Mouse (Mus musculus): ENCODE measurements around the gene Alpi.

The Alpi gene

DNA sequence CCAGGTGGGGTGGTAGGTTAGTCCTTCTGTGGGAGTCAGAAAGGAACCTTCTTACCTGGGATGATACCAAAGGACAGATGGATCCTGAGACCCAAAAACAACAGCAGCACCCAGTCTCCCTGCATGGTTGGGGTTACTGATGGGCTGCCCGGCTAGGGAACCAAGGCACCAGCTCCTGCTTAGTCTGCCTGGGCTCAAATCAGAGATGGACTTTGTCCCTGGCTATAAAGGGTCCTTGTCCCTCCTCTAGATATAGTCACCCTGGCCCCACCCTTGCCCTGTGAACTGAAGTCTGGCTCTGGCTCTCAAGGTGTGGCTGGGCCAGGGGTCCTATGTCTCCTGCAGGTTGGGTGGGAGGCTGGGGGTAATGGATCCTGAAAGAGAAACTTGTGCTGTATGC, at the start of gene Alpi:
Gene Alpi, minus strand, starts transcription at position 196 of the 400 bp plus-strand sequence.
- no peak for DNase-seq

DNA sequence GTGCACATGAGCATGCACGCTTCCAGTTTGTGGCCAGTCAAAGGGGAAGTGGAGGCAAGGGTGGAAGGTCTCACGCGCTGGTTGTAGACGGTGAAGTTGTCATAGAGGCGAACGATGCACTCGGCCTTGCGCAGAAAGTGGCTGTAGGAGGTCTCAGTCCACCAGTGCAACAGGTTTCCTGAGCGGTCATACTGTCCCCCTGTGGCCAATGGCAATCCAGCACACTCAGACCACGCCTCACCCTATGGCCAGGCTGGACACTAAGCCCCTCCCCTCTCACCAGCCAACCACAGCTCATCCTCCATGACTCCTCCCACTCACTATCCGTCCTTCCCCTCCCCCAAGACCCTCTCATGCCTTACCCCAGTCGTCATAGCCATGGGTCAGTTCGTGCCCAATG, 48.0 kb upstream of the Alpi start:
- no peak for DNase-seq

DNA sequence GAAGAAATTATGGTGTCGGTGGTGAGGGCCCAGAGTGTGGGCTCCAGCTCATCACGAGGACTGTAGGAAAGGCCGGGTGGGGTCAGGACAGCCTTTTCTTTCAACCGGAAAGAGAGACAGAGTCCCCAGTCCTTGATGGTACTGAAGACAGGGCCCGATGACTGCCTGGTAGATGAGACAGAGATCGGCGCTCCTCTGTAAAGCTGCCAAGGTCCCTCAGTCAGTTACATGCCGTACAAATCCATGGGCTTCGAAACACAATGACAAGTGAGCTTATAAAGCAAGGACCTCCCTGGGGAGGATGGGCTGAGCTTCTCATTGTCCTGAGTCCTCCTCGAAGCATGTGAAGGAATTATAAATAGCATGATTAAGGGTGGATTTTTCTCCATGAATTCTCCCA, 41.7 kb upstream of the Alpi start:
- DNase-seq, result no peak

DNA sequence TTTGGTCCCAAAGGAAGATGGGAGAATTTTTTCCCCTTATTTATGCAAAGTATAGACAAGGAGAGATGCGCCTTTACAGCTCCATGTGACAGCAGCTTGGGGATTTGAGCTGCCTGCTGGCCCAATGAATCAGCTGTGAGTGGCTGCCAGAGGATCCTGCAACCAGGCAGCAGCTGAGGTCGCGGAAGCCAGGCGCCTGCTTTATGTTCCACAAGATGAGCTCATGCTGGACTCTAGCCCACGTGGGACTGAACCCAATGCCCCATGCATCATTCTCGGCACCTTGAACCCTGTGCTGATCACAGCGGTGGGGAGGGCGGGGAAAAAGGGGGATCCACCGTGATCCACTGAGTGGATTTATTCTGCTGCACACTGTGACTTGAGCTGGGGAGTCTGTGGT, 41.0 kb upstream of the Alpi start:
- peak; percentile 47 for DNase-seq

DNA sequence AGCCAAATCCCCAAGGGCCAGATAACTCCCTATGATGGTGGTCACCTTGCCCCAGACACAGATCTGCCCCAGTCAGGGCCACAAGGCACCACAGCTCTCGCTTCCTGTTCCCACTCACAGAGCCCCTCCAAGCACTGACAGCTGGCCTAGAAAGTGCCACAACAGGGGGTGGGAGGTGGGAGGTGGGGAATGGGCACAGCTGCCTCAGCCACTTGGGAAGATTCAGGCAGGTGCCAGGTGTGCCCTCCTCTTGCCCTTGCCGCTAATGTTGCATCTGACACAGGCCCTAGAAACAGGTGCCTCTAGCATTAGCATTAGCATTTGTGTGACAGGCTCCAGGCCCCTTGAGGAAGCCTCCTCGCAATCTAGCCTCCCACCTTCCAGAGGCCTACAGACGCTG, 40.1 kb upstream of the Alpi start:
- no peak for DNase-seq

DNA sequence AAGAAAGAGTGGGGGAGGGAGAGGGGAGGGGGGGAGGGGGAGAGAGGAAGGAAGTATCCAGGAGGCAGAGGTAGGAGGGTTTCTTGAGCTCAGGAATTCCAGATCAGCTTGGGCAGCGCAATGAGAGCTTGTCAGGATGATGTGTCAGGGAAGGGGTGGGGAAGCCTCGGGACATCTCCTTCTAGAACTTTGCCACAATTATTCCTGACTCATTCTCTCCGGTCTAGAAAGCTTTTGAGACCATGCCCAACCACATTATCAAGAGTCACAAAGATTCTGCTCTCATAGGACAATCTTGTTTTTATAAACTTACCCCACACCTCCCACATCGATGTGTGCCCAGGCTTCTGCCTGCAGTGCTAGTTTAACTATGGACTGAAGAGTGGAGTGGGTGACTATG, 30.4 kb upstream of the Alpi start:
- no peak for DNase-seq

DNA sequence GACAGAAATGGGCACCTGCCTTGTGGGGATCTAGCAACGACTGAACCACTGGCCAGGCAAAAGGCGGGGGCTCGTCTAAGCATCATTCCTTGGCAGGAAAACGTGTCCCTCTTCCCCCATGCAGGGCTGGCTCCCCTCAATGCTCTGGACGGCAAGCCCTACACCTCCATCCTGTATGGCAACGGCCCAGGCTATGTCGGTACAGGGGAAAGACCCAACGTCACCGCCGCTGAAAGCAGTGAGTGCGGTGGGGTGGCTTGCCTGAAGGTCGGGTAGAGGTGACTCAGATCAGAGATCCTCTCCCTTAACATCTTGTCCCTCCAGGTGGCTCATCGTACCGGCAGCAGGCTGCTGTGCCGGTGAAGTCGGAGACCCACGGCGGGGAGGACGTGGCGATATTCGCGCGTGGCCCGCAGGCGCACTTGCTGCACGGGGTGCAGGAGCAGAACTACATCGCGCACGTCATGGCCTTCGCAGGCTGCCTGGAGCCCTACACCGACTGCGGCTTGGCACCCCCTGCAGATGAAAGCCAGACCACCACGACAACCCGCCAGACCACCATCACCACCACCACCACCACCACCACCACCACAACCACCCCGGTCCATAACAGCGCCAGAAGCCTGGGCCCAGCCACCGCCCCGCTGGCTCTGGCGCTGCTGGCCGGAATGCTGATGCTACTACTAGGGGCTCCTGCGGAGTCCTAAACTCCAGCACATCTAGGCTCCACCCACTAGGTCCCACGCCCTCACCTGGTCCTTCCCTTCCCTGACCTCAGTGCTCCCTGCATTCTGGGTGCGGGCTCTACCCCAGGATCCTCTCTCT, 26.0 kb upstream of the Alpi start:
- DNase-seq, result peak; percentile 11

DNA sequence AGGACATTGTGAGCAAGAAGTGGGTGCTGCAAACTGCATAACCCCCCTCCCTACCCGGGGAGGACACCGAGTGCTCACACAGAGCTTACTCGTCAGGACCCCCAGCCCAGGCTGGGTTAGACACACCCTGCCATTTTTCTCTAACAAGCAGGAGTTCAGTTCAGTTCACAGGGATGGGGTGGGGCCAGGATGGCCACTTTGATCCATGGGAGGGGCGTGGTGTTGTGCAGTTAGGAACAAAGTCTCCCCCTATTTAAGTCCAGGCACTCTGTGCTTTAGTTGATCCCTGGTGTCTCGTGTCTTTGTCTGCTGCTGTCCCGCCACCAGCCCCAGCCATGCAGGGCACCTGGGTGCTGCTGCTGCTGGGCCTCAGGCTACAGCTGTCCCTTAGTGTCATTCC, 23.3 kb upstream of the Alpi start, which contains the start of gene Akp3:
Gene Akp3, plus strand, starts transcription at position 301 of the 400 bp plus-strand sequence.
- no peak for DNase-seq

DNA sequence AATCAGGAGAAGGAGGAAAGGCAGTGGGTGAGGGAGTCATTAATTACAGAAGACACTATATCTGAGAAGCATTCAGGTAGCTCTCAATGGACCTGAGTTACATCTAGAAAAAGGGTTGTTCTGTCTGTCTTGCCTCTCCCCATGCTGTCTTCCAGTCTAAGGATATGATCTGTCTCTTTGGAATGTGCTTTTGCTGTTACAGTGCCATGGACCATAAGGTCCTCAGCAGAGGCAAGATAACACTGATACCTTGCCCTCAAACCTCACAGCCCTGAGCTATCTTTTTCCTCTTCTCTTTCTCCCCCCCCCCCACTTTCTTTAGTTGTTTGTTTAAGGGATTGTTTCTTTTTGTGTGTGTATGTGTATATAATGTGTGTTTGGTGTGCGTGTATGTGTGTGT, 13.4 kb upstream of the Alpi start:
- no peak for DNase-seq

DNA sequence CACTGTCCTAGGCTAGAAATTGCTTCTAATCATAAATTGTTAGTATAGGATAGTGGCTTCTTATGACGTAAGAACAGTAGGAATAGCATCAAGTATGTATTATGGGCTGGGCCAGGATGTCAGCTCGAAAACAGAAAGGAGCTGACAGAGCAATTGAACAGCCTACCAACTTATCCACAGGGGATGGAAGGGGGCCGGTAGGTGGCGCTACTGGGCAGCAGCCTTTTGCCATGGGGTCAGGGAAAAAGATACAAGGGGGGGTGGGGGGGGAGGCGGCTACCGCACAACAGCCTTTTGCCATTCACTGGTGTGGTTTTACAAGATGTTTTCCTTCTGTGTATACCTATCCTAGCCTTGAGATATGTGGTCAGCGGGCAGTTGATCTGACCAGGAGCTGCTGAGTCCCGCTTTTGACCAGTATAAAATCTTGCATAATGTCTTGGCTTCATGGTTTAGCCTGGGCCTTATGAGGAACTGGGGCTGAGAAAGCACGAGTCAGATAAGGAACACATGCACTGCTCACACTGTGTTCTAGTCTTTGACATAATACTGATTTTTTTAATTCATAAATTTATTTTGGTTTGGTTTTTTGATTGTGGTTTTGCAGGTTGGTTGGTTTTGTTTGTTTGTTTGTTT, 10.4 kb upstream of the Alpi start:
- DNase-seq, result peak; percentile 41

DNA sequence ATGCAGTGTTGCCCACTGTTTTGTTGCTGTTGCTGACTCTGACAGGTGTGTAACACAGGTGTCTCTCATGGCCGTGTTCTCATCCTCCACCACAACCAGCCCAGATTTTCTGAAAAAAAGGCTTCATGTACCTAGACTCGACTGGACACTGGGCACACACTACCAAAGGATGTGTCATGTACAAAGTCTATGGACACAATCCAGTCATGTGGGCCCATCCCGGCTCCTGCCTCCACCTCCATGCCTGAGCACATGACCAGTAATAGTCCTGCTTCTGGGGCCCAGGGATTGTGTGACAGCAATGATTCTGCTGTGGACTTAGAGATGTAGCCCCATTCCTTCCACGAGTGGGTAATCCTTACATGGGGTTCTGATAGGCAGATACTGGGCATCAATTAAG, 7.2 kb upstream of the Alpi start:
- no peak for DNase-seq

DNA sequence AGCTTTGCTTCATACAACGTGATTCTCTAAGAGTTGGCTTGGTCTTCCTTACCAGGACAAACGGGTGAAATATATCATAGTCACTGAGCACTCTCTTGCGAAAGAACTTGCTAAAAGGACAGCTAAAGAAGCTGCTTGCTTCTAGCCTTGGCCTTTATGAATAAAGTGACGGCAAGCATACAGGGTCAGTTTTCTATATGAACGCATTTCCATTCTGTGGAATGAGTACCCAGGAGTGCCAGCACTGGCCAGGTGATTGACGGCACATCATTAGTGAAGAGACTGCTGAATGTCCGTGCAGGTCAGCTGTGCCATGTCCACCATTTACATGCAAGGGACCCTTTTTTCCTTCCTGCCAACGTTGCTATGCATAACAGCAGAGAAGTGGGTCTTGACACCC, 5.1 kb upstream of the Alpi start:
- no peak for DNase-seq

DNA sequence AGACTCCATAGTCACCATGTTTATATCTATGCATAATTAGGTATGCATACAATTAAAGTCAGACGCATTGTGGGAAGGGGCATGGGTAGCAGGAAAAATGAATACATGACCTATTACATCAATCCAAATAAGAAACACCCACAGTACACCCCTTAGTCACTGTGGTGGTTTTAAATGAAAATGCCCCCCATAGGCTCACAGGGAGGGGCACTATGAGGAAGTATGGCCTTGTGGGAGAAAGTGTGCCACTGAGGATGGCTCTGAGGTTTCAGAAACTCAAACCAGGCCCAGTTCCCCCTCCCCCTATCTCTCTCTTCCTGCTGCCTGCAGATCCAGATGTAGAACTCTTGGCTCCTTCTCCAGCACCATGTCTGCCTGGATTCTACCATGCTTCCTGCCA, 2.5 kb upstream of the Alpi start:
- DNase-seq, result no peak

DNA sequence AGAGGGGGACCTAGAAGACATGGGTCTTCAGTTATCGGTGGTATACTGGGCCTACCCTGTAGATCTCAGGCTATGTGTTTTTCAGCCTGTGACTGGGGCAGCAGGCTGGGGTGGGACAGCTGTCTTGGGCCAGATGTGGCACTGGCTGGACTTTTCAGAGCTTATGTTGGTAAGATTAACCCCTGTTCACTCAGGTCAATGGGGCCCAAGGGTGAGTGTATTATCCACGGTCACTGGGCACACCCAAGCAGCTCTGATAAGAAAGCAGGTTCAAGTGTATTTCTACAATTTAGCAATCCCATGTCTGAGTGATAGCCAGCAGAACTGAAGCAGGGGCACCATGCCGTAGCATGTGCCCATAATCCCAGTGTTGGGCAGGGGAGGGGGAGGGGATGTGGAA, 708 bp upstream of the Alpi start:
- DNase-seq, result no peak

DNA sequence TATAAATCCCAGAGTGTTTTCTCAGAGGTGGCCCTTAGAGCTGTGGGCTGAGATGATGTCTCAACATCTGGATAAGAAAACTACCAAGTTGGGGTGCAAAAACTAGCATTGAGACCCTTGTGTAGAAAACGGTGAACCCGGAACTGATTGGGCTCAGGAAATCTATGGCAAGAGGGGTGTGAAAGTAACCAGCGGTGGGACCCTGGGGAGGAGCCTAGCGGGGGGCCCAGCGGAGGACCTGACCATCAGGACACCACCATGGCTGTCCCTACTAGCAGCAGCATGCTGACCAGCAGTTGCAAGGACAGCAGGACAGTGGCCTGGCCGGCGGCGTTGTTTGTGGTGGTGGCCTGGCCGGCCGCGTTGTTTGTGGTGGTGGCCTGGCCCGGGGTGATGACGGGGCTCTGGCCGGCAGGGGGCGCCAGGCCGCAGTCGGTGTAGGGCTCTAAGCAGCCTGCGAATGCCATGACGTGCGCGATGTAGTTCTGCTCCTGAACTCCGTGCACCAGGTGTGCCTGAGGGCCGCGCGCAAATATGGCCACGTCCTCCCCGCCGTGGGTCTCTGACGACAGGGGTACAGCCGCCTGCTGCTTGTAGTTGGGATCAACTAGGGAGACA, 2.9 kb downstream of the Alpi start:
- peak; percentile 67 for DNase-seq

DNA sequence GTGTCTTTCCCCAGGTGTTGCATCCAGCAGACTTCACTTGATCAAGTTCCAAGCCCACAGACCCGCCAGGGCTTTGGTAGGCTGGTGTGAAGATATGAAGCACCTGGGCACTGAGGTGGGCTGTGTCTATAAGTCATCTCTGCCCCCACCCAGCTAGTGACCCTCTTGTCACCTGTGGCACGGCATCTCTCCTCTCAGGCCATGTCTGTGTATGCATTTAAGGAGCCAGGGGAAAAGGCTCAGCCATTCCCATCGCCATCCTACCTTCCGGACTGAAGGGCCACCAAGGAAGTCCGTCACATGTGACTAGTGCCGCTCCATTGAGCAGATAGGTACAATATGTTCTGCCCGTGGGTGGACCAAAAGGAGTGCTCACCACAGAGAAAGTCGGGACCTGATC, 5.8 kb downstream of the Alpi start:
- no peak for DNase-seq

DNA sequence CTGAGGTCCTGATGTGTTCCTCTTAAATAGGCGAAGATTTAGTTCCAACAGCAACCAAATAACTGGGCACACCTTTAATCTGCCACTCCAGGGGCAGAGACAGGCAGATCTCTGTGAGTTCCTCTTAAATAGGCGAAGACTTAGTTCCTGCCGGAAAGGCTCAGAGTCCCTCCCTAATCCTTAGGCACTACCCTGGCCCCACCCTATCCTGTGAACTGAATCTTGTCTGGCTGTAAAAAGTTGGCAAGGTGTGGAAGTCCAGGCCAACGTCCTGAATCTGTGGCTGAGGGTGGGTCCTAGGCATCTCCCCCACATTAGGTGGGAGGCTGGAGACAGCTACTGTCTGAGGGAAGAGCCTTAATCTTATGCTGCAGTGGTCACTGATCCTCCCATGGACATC, 11.6 kb downstream of the Alpi start, which contains the start of gene Alppl2:
Gene Alppl2, minus strand, starts transcription at position 101 of the 400 bp plus-strand sequence.
- DNase-seq, result no peak

DNA sequence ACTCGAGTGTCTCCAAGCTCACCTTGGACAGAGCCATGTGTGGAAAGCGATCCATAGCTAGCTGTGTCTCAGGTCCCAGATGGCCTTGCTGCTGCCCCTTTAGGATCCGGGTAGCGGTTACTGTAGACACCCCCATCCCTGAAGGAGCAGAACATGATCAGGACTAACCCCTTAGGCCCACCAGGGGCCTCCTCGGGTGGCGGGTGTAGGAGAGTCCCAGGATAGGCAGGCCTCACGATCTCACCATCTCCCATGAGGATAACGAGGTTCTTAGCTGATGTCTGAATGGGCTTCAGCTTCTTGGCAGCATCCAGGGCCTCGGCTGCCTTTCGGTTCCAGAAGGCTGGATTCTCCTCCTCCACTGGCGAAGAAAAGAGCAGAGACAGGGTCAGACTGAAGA, 12.2 kb downstream of the Alpi start:
- DNase-seq, result no peak

DNA sequence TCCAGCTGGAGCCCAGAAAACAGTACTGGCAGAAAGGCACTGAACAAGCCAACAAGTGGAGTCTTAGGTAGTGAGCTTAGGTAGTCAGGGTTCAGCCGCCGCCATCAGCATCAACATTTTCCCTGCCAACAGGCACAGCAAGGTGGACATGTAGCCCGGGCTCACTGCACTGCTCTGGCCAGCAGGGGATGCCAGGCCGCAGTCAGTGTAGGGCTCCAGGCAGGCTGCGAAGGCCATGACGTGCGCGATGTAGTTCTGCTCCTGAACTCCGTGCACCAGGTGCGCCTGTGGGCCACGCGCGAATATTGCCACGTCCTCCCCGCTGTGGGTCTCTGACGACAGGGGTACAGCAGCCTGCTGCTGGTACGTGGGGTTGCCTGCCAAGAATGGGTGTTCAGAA, 14.4 kb downstream of the Alpi start:
- DNase-seq, result no peak

DNA sequence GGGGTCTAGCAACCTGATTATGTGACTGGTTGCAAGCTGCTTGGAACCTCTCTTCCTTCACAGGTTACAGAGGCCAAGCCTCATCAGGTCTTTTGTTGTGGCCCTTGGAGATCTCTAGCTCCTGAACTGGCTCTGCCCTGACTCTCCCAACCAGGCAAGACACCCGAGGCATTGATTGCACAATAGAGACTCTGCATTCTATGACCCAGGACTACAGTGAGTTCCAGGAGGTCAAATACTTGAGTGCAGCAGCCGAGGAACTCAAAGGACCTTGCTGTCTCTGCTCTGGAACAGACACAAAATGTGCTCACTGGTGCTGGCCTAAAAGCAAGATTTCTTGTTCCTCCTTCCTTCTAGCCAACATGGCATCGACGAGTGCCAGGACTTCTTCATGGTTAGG, 15.2 kb downstream of the Alpi start:
- no peak for DNase-seq

DNA sequence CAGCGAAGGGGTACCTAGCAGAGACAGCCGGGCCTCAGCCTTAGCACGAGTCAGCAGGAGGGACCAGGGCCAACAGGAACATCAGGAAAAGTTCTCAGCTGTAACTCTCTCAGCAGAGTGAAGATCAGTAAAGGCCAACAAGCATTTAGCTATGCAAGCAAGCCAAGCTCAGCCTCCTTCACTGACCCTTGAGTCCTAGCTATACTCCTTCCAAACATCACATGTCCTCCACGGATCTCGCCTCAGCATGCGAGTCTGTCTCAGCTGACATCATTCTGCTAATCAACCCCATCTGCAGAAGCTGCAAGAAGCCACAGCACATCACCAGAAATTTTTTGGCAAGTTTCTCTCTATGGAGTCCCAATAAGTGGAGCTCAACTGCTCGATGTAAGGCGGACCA, 27.6 kb downstream of the Alpi start:
- no peak for DNase-seq

DNA sequence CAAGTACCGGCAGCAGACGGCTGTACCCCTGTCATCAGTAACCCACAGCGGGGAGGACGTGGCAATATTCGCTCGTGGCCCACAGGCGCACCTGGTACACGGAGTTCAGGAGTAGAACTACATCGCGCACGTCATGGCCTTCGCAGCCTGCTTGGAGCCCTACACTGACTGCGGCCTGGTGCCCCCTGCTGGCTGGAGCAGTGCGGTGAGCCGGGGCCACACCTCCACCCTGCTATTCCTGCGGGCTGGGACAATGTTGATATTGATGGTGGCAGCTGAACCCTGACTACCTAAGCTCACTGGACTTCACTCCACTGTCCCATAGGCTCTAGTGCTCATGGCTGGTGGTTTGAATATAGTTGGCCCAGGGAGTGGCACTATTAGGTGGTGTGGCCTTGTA, 30.7 kb downstream of the Alpi start:
- DNase-seq, result peak; percentile 43

DNA sequence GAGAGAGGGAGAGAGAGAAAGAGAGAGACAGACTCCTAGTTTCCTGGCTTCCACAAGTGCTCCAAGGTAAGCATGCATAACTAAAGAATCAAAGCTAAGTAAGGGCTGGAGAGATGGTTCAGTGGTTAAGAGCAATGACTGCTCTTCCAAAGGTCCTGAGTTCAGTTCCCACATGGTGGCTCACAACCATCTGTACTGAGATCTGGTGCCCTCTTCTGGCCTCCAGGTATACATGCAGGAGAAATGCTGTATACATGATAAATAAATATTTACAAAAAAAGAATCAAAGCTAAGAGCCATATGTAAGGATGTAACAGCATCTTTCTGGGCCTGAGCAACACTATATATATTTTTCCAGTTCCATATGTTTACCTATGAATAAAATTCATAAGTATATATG, 40.5 kb downstream of the Alpi start:
- no peak for DNase-seq

DNA sequence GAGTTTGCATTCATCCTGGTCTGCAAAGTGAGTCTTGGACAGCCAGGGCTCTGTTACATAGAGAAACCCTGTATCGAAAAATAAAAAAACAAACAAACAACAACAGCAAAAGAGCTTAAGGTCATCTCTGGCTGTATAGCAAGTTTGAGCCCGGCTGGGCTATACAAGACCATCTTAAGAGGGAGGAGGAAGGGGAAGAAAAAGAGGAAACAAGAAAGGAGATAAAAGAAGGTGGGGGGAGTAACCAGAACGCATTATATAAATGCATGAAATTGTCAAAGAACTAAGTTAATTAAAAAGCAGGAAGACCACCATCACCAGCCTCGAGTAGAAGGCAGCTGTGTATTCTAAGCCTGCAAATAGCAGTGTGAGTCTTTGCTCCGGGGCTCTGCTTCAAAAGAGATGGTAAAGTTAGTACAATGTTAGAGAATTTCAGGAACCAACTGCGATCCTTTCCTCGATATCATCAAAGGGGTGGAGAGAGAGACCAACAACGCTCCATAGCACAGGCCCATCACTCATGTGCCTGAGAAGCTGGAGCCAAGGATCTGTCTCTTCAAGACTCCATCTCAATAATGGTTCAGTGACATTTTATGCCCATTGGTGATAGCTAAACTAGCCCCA, 42.3 kb downstream of the Alpi start:
- no peak for DNase-seq
